Mouse (Mus musculus) heart, embryonic 10.5 days (tissue): ENCODE data around the gene Dok4. TPM values are rescaled to one million over a fixed set of nuclear protein-coding genes. Genes with fewer than 3 reads are reported as not detected.
"Not testable (repeated sequence)": the region's sequence is repeated elsewhere in the genome, so short reads cannot be mapped to it uniquely, and the experiment has no call there.

ENCODE experiments used
- DNase-seq: peaks from one replicate; pipeline ENCODE4 v3.0.0-alpha.2; 2017; ENCODE audit warnings: low spot score
- H3K27ac ChIP-seq: fragments of 300-500 bp; sonication (generic); 2 replicates; pipeline ENCODE4 v1.5.1; 2016; ENCODE audit warnings: mild to moderate bottlenecking
- H3K27me3 ChIP-seq: fragments of 300-500 bp; sonication (generic); 2 replicates; pipeline ENCODE4 v1.6.1; 2016; ENCODE audit warnings: mild to moderate bottlenecking; ENCODE audit not compliant: poor library complexity, insufficient read depth, severe bottlenecking
- H3K36me3 ChIP-seq: fragments of 300-500 bp; sonication (generic); 2 replicates; pipeline ENCODE4 v1.6.1; 2016; ENCODE audit warnings: mild to moderate bottlenecking, moderate library complexity
- H3K4me1 ChIP-seq: fragments of 300-500 bp; sonication (generic); 2 replicates; pipeline ENCODE4 v1.6.1; 2016; ENCODE audit warnings: mild to moderate bottlenecking
- H3K4me3 ChIP-seq: fragments of 300-500 bp; sonication (generic); 2 replicates; pipeline ENCODE4 v1.5.1; 2016; ENCODE audit warnings: mild to moderate bottlenecking, moderate library complexity
- H3K9me3 ChIP-seq: fragments of 300-500 bp; sonication (generic); 2 replicates; pipeline ENCODE4 v1.6.1; 2016; ENCODE audit warnings: mild to moderate bottlenecking, moderate library complexity
- WGBS: fragments of 180-500 bp; shearing (Covaris S2); methylation state at CpG from one replicate; pipeline ENCODE4 v1.1.7; 2016; 5-methylcytosine and 5-hydroxymethylcytosine counted together
- polyA plus RNA-seq: library from polyadenylated mRNA; unstranded; fragments of >200 nt; fragmentation: Nextera tagmentation; extraction: Ambion mirVana; gene quantifications from 2 replicates; pipeline ENCODE4 v1.2.1, GENCODE M21; 2016

Gene Dok4
- polyA plus RNA-seq, 1 experiment from 2014 or later: 71.3 TPM

DNA sequence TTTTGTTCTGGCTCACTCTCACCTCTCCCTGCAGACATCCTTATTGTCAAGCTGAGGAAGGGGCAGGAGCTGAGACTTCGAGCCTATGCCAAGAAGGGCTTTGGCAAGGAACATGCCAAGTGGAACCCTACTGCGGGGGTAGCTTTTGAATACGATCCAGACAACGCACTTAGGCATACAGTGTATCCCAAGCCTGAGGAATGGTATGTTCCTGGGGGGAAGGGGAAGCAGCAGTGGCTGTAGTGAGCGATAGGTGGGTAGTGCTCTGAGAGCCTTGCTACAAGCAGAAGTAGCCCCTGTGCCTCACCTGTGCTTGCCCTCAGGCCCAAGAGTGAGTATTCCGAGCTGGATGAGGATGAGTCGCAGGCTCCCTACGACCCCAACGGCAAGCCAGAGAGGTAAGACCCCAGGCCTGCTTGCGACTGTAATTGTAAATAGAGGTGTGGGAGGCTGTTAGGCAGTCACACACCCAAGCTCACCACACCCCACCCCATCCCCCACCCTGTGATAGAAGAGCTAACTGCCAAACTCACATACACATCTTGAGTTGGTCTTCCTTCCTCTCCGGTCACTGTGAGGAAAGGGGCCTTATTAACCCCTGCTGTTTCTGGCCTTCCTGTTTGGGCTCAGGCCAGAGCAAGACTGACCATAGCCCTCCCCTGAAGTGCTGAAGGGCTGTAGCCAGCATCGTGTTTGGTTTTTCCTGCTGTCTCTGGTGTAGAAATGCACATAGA is 13.5 kb downstream of the Dok4 start:
- Histone ChIP-seq H3K27me3 (no peaks in the 10 kb centered on the region), H3K36me3 (peaks cover 83% of the 10 kb centered on the region), H3K4me3 (no peak overlapping the region), H3K27ac (no peak overlapping the region), H3K4me1 (peaks cover 35% of the 10 kb centered on the region), H3K9me3 (no peaks in the 10 kb centered on the region)
- WGBS: 78% methylated on average over 12 of the region's 12 CpGs
- DNase-seq: no peak

DNA sequence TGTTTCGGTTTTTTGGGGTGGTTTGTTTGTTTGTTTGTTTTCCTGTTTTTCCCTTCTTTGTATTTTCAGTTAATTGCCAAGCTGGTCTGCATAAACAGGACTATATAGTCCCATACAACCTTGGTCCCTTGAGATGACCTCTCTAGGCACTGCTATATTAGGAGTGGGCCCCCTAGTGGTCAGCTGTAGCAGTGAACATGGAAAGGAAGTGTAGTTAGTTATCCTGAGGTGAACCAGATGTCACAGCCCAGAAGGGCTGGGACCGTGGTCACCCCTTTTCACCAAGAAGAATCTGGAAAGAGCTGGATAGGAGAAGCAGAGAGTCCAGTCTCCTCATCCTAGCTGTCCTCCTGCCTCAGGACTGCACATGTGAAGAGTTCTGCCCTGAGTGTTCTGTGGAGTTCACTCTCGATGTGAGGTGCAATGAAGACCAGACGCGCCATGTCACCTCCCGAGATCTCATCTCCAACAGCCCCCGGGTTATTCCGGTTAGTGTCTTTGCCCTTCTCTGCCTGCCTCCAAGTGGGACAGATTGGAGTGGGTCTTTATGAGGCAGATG is 14.7 kb downstream of the Dok4 start:
- Histone ChIP-seq H3K9me3 (no peaks in the 10 kb centered on the region), H3K4me1 (peaks cover 29% of the 10 kb centered on the region), H3K27ac (no peak overlapping the region), H3K27me3 (no peaks in the 10 kb centered on the region), H3K36me3 (peaks cover 70% of the 10 kb centered on the region), H3K4me3 (no peak overlapping the region)
- 66% methylated on average over 8 of the region's 8 CpGs for WGBS
- no peak for DNase-seq

DNA sequence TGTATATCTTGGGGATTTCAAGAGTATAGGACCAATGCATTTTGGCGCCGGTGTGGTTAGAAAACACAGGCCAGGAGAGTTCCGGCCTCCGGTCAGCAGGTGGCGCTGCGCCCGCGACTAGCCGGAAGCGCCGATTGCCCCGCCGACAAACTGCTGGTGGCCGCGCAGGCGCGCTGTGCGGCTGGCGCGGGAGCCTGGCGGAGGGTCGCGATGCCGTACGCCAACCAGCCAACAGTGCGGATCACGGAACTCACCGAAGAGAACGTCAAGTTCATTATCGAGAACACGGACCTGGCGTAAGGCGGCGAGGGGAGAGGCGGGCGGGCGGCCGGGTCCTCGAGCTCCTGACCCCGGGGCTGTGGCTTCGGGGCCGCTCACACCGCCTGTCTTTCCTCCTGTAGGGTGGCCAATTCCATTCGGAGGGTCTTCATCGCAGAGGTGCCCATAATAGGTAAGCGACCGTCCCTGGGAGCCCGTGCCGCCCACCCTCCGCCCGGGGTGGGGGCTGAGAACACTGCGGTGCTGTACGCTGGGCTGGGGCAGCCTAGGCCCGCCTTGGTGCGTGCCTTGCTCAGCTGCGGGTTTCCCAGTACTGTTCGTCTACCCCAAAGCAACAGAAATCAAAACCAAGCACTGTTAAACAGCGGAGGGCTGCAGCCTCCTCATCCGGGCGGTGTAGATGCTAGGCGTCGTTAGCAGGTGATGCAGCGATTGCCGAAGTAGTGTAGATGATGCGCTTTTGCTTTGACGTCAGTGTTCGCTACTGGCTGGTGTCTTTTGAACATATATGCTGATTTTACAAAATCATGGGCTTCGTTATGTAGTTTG is 18.6 kb downstream of the Dok4 start, which contains the start of gene Polr2c:
Gene Polr2c (plus strand): TSS at position 105 of the 828 bp plus-strand sequence.
- H3K36me3 ChIP-seq: peaks cover 61% of the 10 kb centered on the region
- no peaks in the 10 kb centered on the region for H3K9me3 ChIP-seq
- H3K27me3 ChIP-seq: no peaks in the 10 kb centered on the region
- WGBS: under 1% methylated on average over 68 of the region's 68 CpGs
- peak within 1 kb of the TSS; percentile 94 for H3K27ac ChIP-seq
- H3K4me3 ChIP-seq: peak within 1 kb of the TSS; percentile 99
- DNase-seq: peak; percentile 92
- peaks cover 20% of the 10 kb centered on the region for H3K4me1 ChIP-seq

DNA sequence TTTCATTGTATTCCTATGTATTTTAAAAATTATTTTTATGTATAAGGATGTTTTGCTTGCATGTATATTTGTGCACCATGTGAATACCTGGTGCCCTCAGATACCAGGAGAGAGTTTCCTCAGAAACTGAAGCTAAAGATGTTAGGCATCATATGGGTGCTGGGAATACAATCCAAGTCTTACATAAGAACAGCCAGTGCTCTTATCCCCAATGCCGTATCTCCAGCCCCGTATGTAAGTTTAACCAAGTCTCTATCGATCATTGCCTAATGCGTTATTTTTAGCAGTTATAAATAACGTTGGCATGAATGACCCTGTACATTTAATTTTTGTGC is 19.2 kb downstream of the Dok4 start:
- Histone ChIP-seq H3K36me3 (peaks cover 61% of the 10 kb centered on the region), H3K27me3 (no peaks in the 10 kb centered on the region), H3K27ac (peak overlapping the region; percentile 94; the same call in 1 of the 2 replicates), H3K9me3 (no peaks in the 10 kb centered on the region), H3K4me1 (peaks cover 17% of the 10 kb centered on the region), H3K4me3 (peak overlapping the region; percentile 99)
- WGBS: 28% methylated on average over 5 of the region's 5 CpGs
- no peak for DNase-seq

GRCm38 (mm10) chr8:94854761-94855160 is 21.4 kb downstream of the Dok4 start:
- H3K36me3 ChIP-seq: peaks cover 64% of the 10 kb centered on the region

DNA sequence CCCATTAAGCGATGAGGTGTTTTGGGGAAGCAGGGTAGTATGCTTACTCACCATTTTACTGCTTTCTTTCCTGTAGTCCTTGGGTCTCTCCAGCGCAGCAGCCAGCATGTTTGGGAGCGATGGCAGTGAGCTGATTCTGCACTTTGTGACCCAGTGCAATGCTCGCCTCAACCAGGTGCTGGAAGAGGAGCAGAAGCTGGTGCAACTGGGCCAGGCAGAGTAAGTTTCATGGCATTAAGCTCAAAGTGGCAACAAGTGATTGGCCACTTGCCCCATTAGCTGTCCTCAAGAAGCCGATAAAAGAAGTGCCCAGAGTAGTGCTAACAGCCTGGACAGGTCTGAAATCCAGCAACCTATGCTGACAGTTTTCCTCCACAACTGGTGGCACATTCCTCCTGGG is 26.1 kb downstream of the Dok4 start:
- no peak overlapping the region for H3K4me3 ChIP-seq
- 87% methylated on average over 5 of the region's 5 CpGs for WGBS
- no peak overlapping the region; the same call in 1 of the 2 replicates for H3K27ac ChIP-seq
- DNase-seq: no peak
- H3K36me3 ChIP-seq: peaks cover 97% of the 10 kb centered on the region
- H3K9me3 ChIP-seq: no peaks in the 10 kb centered on the region
- no peaks in the 10 kb centered on the region for H3K27me3 ChIP-seq
- H3K4me1 ChIP-seq: no peaks in the 10 kb centered on the region

More at GRCm38 (mm10) chr8:94854761-94855160, 21.4 kb downstream of the Dok4 start:
- not testable (repeated sequence) for H3K27ac ChIP-seq, H3K9me3 ChIP-seq, H3K4me3 ChIP-seq, DNase-seq, H3K27me3 ChIP-seq
- WGBS: 87% methylated on average over 11 of the region's 11 CpGs
- peaks cover 11% of the 10 kb centered on the region for H3K4me1 ChIP-seq

DNA sequence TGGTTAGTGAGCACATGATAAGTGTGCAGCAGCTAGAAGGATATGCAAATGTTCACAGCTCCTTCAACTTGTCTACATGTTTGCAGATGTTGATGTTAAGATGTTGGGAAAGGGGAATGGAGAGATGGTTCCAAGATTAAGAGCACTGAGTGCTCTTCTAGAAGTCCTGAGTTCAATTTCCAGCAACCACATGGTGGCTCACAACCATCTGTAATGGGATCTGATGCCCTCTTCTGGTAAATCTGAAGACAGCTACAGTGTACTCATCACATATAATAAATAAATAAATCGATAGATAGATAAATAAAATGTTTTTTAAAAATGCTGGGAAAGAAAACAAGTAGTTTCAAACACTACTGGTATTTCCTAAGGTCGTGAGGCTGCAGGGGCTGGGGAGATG is 34.9 kb downstream of the Dok4 start:
- Histone ChIP-seq H3K36me3 (peaks cover 38% of the 10 kb centered on the region), H3K27ac (no peak overlapping the region), H3K4me1 (peaks cover 8% of the 10 kb centered on the region), H3K4me3 (no peak overlapping the region), H3K9me3 (no peaks in the 10 kb centered on the region), H3K27me3 (no peaks in the 10 kb centered on the region)
- no peak for DNase-seq
- WGBS: 44% methylated on average over 2 of the region's 2 CpGs

GRCm38 (mm10) chr8:94838600-94838999 is 37.5 kb downstream of the Dok4 start:
- H3K9me3 ChIP-seq: no peaks in the 10 kb centered on the region
- H3K4me3 ChIP-seq: peak overlapping the region; percentile 79
- peak; percentile 83 for DNase-seq
- peaks cover 12% of the 10 kb centered on the region for H3K36me3 ChIP-seq
- H3K4me1 ChIP-seq: peaks cover 8% of the 10 kb centered on the region
- WGBS: under 1% methylated on average over 24 of the region's 24 CpGs
- no peaks in the 10 kb centered on the region for H3K27me3 ChIP-seq
- H3K27ac ChIP-seq: peak overlapping the region; percentile 96

DNA sequence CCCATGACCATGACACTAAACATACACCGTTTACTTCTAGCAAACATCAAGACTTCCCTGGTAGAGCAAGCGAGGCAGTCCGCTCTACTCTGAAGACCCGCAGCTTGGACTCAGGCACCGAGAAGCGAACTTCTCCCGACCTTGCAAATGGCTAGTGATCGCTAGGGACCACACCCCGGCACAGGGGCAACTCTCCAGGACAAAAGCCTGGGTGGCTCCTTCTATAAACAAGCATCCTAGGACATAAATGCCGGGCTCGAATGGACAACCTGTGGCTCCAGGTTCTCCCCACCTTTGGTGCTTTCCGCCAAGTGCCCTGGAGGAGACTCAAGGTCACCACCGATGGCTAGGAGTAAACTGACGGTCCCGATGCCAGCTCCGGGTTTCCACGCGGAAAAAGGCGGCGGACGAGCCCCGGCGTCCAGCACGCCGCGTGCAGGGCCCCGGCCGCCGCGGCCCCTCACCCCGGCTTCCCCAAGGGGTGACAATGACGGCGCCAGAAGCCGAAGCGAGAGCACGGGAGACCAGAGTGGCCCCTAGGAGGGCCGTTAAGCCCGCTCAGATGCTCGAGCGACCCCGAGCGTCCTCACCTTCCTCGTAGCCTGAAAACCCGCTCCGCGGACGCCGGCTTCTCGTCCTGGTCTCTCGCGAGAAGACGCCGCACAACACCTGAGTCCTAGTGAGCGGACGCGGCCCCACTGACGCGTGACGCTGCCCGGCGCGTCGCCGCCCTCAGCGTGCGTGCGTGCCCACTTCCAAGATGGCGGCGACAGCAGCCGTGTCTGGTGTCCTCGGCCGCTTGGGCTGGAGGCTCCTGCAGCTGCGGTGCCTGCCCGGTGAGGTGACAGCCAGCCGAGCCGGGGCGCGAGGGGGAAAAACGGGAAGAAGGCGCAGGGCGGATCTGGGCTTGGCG is 38.2 kb downstream of the Dok4 start, which contains the start of the genes Coq9 and Ciapin1:
Gene Coq9 (plus strand): TSS at position 660 of the 913 bp plus-strand sequence.
Gene Ciapin1 (minus strand): TSS at position 697 of the 913 bp plus-strand sequence.
- H3K36me3 ChIP-seq: peaks cover 7% of the 10 kb centered on the region
- under 1% methylated on average over 82 of the region's 82 CpGs for WGBS
- H3K4me1 ChIP-seq: peaks cover 8% of the 10 kb centered on the region
- no peaks in the 10 kb centered on the region for H3K9me3 ChIP-seq
- peak within 1 kb of the TSS; percentile 96 for H3K27ac ChIP-seq
- H3K27me3 ChIP-seq: no peaks in the 10 kb centered on the region
- peak within 1 kb of the TSS; percentile 79 for H3K4me3 ChIP-seq
- peak; percentile 97 for DNase-seq

- no peaks in the 10 kb centered on the region for H3K27me3 ChIP-seq
- H3K4me1 ChIP-seq: peaks cover 12% of the 10 kb centered on the region
Measured at GRCm38 (mm10) chr8:94836456-94837240, 39.5 kb downstream of the Dok4 start.

GRCm38 (mm10) chr8:94835751-94836150 is 40.4 kb downstream of the Dok4 start:
- not testable (repeated sequence) for DNase-seq, H3K9me3 ChIP-seq, H3K27ac ChIP-seq, H3K4me3 ChIP-seq, H3K27me3 ChIP-seq
- Histone ChIP-seq H3K36me3 (peaks cover 19% of the 10 kb centered on the region), H3K4me1 (peaks cover 12% of the 10 kb centered on the region)
- WGBS: 93% methylated on average over 13 of the region's 13 CpGs

More at GRCm38 (mm10) chr8:94836456-94837240, 39.5 kb downstream of the Dok4 start:
- Histone ChIP-seq H3K36me3 (peaks cover 10% of the 10 kb centered on the region), H3K9me3 (no peaks in the 10 kb centered on the region), H3K27ac (0 out of 2 replicates have a peak overlapping the region, but pooled peaks have one; percentile 47), H3K4me3 (peak overlapping the region; percentile 79)
- 68% methylated on average over 11 of the region's 11 CpGs for WGBS
- no peak for DNase-seq
